Mouse (Mus musculus): Measurements from ENCODE around the gene Lrrc17.

DNA sequence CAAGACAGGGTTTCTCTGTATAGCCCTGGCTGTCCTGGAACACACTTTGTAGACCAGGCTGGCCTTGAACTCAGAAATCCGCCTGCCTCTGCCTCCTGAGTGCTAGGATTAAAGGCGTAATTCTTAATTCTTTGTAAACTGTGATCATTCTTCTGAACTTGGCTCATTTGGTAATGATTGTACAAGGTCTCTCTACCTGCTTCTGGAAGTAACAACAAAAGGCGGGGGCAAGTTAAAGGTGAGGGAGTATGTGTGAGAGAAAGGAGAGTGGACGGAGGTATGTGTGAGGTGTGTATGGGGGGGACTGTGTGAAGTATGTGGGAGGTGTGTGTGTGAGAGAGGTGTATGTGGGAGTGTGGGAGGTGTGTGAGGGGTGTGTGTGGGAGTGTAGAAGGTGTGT lies 56.6 kb downstream of the Lrrc17 start:
- no peak for TF ChIP-seq CTCF (IDR thresholded peaks at IDR 0.05; ENCODE audit: insufficient read depth, low read depth, low read length)
- TF ChIP-seq POLR2A (IDR thresholded peaks at IDR 0.05; ENCODE audit: insufficient read depth, low read depth, low read length), result no peak
